Mouse (Mus musculus): Measurements from ENCODE around the gene Clstn2. TPM values are rescaled to one million over a fixed set of nuclear protein-coding genes. Genes with fewer than 3 reads are reported as not detected.

Gene Clstn2
- polyA plus RNA-seq, 1 experiment from 2014 or later = 0.46 TPM

DNA sequence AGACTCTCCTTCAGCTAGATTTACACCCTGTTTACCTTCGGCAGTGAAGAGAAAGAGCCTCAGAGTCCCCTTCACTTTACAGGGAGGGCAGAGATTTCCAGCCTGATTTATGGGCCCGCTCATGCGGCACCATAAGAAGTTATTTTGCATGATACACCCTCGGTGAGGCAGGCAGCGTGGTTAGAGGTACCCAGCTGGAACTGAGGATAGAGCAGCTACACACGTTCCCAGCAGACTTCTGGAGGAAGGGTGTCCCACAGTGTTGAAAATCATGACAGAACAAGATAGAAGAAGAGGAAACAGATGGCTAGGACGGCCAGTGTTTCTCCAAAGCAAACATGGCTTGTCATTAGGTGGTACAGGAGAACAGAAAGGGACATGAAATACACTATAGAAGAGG lies 390.6 kb downstream of the Clstn2 start:
- Histone ChIP-seq H3K27me3 (ENCODE audit: control insufficient read depth, insufficient read depth, low read length) (no peaks in the 10 kb centered on the region), H3K4me3 (ENCODE audit: control insufficient read depth in 1 of 2, insufficient read depth in 1 of 2, low read depth in 1 of 2, low read length in 2 of 2) (no peak overlapping the region), H3K9me3 (ENCODE audit: control insufficient read depth, low read length) (no peaks in the 10 kb centered on the region), H3K4me2 (ENCODE audit: low read length) (no peak overlapping the region), H3K36me3 (ENCODE audit: control insufficient read depth, insufficient read depth, low read length) (no peaks in the 10 kb centered on the region), H3K9ac (ENCODE audit: low read length) (no peak overlapping the region), H3K4me1 (ENCODE audit: control insufficient read depth in 2 of 2, insufficient read depth in 2 of 2, low read length in 2 of 2) (no peaks in the 10 kb centered on the region), H3K27ac (replicated peaks in 1 of 2; ENCODE audit: control insufficient read depth in 1 of 2, insufficient read depth in 1 of 2, low read depth in 2 of 2, low read length in 2 of 2) (no peak overlapping the region)
- ATAC-seq (ENCODE audit: insufficient number of reproducible peaks, insufficient read depth, low FRiP score, low read depth) = no peak
- WGBS = 57% methylated on average over 7 of the region's 7 CpGs

GRCm38 (mm10) chr9:97639967-97640549 lies 392.9 kb downstream of the Clstn2 start:
- no peak overlapping the region for H3K9ac ChIP-seq (ENCODE audit: low read length)
- H3K4me3 ChIP-seq (ENCODE audit: control insufficient read depth in 1 of 2, insufficient read depth in 1 of 2, low read depth in 1 of 2, low read length in 2 of 2) = no peak overlapping the region
- H3K4me2 ChIP-seq (ENCODE audit: low read length) = no peak overlapping the region
- no peak for ATAC-seq (ENCODE audit: insufficient number of reproducible peaks, insufficient read depth, low FRiP score, low read depth)
- H3K4me1 ChIP-seq (ENCODE audit: control insufficient read depth in 2 of 2, insufficient read depth in 2 of 2, low read length in 2 of 2) = no peaks in the 10 kb centered on the region
- WGBS = 84% methylated on average over 6 of the region's 6 CpGs
- H3K9me3 ChIP-seq (ENCODE audit: control insufficient read depth, low read length) = no peaks in the 10 kb centered on the region
- H3K27me3 ChIP-seq (ENCODE audit: control insufficient read depth, insufficient read depth, low read length) = no peaks in the 10 kb centered on the region
- H3K27ac ChIP-seq (replicated peaks in 1 of 2; ENCODE audit: control insufficient read depth in 1 of 2, insufficient read depth in 1 of 2, low read depth in 2 of 2, low read length in 2 of 2) = no peak overlapping the region
- no peaks in the 10 kb centered on the region for H3K36me3 ChIP-seq (ENCODE audit: control insufficient read depth, insufficient read depth, low read length)

DNA sequence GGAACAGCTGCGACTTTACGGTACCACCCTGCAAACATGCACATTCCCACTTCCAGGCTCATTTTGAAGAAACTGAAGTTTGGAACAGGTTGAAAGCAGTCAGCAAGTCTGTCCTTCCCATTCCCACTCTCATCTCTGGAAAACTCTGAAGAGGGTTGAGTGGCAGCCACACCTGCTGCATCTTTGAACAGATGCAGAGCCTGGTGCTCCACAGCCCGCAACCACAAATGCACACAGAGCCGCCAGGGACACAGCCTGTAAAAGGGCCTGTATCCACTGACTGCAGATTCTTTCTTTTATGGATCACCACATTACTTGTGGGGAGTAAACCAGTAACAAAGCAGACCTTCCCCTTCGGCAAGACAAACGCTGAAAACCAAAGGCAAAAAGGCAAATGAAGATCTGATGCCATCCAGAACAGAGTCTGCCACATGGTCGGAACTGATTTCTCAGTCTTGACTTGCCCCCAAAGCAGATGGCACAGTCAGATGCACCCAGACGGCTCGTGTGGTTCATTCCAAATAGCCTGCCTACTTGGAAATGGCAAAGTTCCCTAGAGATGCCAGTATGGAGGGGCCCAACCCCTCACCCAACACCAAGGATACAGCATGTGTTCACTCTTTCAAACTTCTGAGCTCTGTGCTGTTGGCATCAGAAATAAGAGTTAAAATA lies 394.2 kb downstream of the Clstn2 start:
- Histone ChIP-seq H3K27me3 (ENCODE audit: control insufficient read depth, insufficient read depth, low read length) (no peaks in the 10 kb centered on the region), H3K9me3 (ENCODE audit: control insufficient read depth, low read length) (no peaks in the 10 kb centered on the region), H3K9ac (ENCODE audit: low read length) (no peak overlapping the region), H3K4me2 (ENCODE audit: low read length) (no peak overlapping the region), H3K4me1 (ENCODE audit: control insufficient read depth in 2 of 2, insufficient read depth in 2 of 2, low read length in 2 of 2) (no peaks in the 10 kb centered on the region), H3K4me3 (ENCODE audit: control insufficient read depth in 1 of 2, insufficient read depth in 1 of 2, low read depth in 1 of 2, low read length in 2 of 2) (no peak overlapping the region), H3K36me3 (ENCODE audit: control insufficient read depth, insufficient read depth, low read length) (no peaks in the 10 kb centered on the region), H3K27ac (replicated peaks in 1 of 2; ENCODE audit: control insufficient read depth in 1 of 2, insufficient read depth in 1 of 2, low read depth in 2 of 2, low read length in 2 of 2) (no peak overlapping the region)
- 91% methylated on average over 9 of the region's 9 CpGs for WGBS
- ATAC-seq (ENCODE audit: insufficient number of reproducible peaks, insufficient read depth, low FRiP score, low read depth) = no peak

- H3K4me1 ChIP-seq (ENCODE audit: control insufficient read depth in 2 of 2, insufficient read depth in 2 of 2, low read length in 2 of 2) = no peaks in the 10 kb centered on the region
- H3K27ac ChIP-seq (replicated peaks in 1 of 2; ENCODE audit: control insufficient read depth in 1 of 2, insufficient read depth in 1 of 2, low read depth in 2 of 2, low read length in 2 of 2) = no peak overlapping the region
- H3K9me3 ChIP-seq (ENCODE audit: control insufficient read depth, low read length) = no peaks in the 10 kb centered on the region
- H3K4me3 ChIP-seq (ENCODE audit: control insufficient read depth in 1 of 2, insufficient read depth in 1 of 2, low read depth in 1 of 2, low read length in 2 of 2) = no peak overlapping the region
- no peak overlapping the region for H3K4me2 ChIP-seq (ENCODE audit: low read length)
- no peak overlapping the region for H3K9ac ChIP-seq (ENCODE audit: low read length)
- no peaks in the 10 kb centered on the region for H3K27me3 ChIP-seq (ENCODE audit: control insufficient read depth, insufficient read depth, low read length)
- 61% methylated on average over 4 of the region's 4 CpGs for WGBS
- no peak for ATAC-seq (ENCODE audit: insufficient number of reproducible peaks, insufficient read depth, low FRiP score, low read depth)
- no peaks in the 10 kb centered on the region for H3K36me3 ChIP-seq (ENCODE audit: control insufficient read depth, insufficient read depth, low read length)
Measured at GRCm38 (mm10) chr9:97635351-97635750, 397.6 kb downstream of the Clstn2 start.

DNA sequence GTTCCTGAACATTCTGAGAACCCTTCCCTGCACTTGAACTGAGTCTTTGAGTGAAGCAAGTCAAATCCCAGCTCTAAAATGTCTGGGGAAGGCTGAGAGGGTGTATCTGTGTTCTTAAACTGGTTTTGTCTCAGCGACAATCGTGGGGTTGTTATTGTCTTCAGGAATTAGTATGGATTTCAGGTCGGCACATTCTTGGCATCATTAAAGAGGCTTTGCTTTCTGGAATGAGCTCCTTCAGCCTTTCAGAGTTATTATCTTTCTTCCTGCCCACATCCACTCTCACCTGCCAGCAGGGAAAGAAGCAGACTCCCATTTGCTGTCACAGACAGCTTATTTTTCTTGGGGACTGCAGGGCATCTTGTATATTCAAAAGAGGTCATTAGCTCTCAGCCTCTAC lies 398.1 kb downstream of the Clstn2 start:
- Histone ChIP-seq H3K4me3 (ENCODE audit: control insufficient read depth in 1 of 2, insufficient read depth in 1 of 2, low read depth in 1 of 2, low read length in 2 of 2) (no peak overlapping the region), H3K9ac (ENCODE audit: low read length) (no peak overlapping the region), H3K9me3 (ENCODE audit: control insufficient read depth, low read length) (no peaks in the 10 kb centered on the region), H3K27ac (replicated peaks in 1 of 2; ENCODE audit: control insufficient read depth in 1 of 2, insufficient read depth in 1 of 2, low read depth in 2 of 2, low read length in 2 of 2) (no peak overlapping the region), H3K4me2 (ENCODE audit: low read length) (no peak overlapping the region), H3K36me3 (ENCODE audit: control insufficient read depth, insufficient read depth, low read length) (no peaks in the 10 kb centered on the region), H3K27me3 (ENCODE audit: control insufficient read depth, insufficient read depth, low read length) (no peaks in the 10 kb centered on the region), H3K4me1 (ENCODE audit: control insufficient read depth in 2 of 2, insufficient read depth in 2 of 2, low read length in 2 of 2) (no peaks in the 10 kb centered on the region)
- WGBS = 65% methylated on average over 3 of the region's 3 CpGs
- no peak for ATAC-seq (ENCODE audit: insufficient number of reproducible peaks, insufficient read depth, low FRiP score, low read depth)

DNA sequence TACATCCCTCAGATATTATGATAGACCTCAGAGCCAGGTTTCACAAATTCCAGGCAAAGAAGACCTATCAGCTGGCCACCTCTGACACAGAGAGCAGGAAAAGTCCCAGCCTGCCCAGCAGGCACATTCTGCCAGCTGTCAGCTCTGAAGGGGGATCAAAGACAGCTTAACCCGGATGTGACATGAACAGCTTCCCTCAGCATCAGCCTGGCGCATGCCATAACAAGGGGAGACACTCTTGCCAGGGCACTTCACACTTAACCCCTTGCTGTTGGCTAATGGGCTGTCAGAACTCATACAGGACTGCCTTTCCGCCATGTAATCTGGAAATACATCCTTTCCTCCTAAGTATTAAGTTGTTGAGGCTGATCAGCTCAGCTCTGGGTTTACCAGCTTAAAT lies 403.8 kb downstream of the Clstn2 start:
- Histone ChIP-seq H3K27ac (replicated peaks in 1 of 2; ENCODE audit: control insufficient read depth in 1 of 2, insufficient read depth in 1 of 2, low read depth in 2 of 2, low read length in 2 of 2) (no peak overlapping the region), H3K4me3 (ENCODE audit: control insufficient read depth in 1 of 2, insufficient read depth in 1 of 2, low read depth in 1 of 2, low read length in 2 of 2) (no peak overlapping the region), H3K27me3 (ENCODE audit: control insufficient read depth, insufficient read depth, low read length) (no peaks in the 10 kb centered on the region), H3K4me1 (ENCODE audit: control insufficient read depth in 2 of 2, insufficient read depth in 2 of 2, low read length in 2 of 2) (no peaks in the 10 kb centered on the region), H3K36me3 (ENCODE audit: control insufficient read depth, insufficient read depth, low read length) (no peaks in the 10 kb centered on the region), H3K9ac (ENCODE audit: low read length) (no peak overlapping the region), H3K4me2 (ENCODE audit: low read length) (no peak overlapping the region), H3K9me3 (ENCODE audit: control insufficient read depth, low read length) (no peaks in the 10 kb centered on the region)
- WGBS = 36% methylated on average over 3 of the region's 3 CpGs
- ATAC-seq (ENCODE audit: insufficient number of reproducible peaks, insufficient read depth, low FRiP score, low read depth) = no peak

- 67% methylated on average over 6 of the region's 6 CpGs for WGBS
- no peak overlapping the region for H3K9ac ChIP-seq (ENCODE audit: low read length)
- H3K4me2 ChIP-seq (ENCODE audit: low read length) = no peak overlapping the region
- H3K27ac ChIP-seq (replicated peaks in 1 of 2; ENCODE audit: control insufficient read depth in 1 of 2, insufficient read depth in 1 of 2, low read depth in 2 of 2, low read length in 2 of 2) = no peak overlapping the region
- no peaks in the 10 kb centered on the region for H3K36me3 ChIP-seq (ENCODE audit: control insufficient read depth, insufficient read depth, low read length)
- no peak overlapping the region for H3K4me3 ChIP-seq (ENCODE audit: control insufficient read depth in 1 of 2, insufficient read depth in 1 of 2, low read depth in 1 of 2, low read length in 2 of 2)
- no peaks in the 10 kb centered on the region for H3K4me1 ChIP-seq (ENCODE audit: control insufficient read depth in 2 of 2, insufficient read depth in 2 of 2, low read length in 2 of 2)
- no peaks in the 10 kb centered on the region for H3K9me3 ChIP-seq (ENCODE audit: control insufficient read depth, low read length)
- H3K27me3 ChIP-seq (ENCODE audit: control insufficient read depth, insufficient read depth, low read length) = no peaks in the 10 kb centered on the region
- ATAC-seq (ENCODE audit: insufficient number of reproducible peaks, insufficient read depth, low FRiP score, low read depth) = no peak
Measured at GRCm38 (mm10) chr9:97628361-97628908, 404.5 kb downstream of the Clstn2 start.

- Histone ChIP-seq H3K9ac (ENCODE audit: low read length) (no peak overlapping the region), H3K4me1 (ENCODE audit: control insufficient read depth in 2 of 2, insufficient read depth in 2 of 2, low read length in 2 of 2) (no peaks in the 10 kb centered on the region), H3K27me3 (ENCODE audit: control insufficient read depth, insufficient read depth, low read length) (no peaks in the 10 kb centered on the region), H3K36me3 (ENCODE audit: control insufficient read depth, insufficient read depth, low read length) (no peaks in the 10 kb centered on the region), H3K27ac (replicated peaks in 1 of 2; ENCODE audit: control insufficient read depth in 1 of 2, insufficient read depth in 1 of 2, low read depth in 2 of 2, low read length in 2 of 2) (no peak overlapping the region), H3K4me3 (ENCODE audit: control insufficient read depth in 1 of 2, insufficient read depth in 1 of 2, low read depth in 1 of 2, low read length in 2 of 2) (no peak overlapping the region), H3K4me2 (ENCODE audit: low read length) (no peak overlapping the region), H3K9me3 (ENCODE audit: control insufficient read depth, low read length) (no peaks in the 10 kb centered on the region)
- 88% methylated on average over 3 of the region's 3 CpGs for WGBS
- ATAC-seq (ENCODE audit: insufficient number of reproducible peaks, insufficient read depth, low FRiP score, low read depth) = no peak
Measured at GRCm38 (mm10) chr9:97627916-97628315, 405.1 kb downstream of the Clstn2 start.
